Mouse (Mus musculus): Measurements from ENCODE around the gene 1110051M20Rik.

DNA sequence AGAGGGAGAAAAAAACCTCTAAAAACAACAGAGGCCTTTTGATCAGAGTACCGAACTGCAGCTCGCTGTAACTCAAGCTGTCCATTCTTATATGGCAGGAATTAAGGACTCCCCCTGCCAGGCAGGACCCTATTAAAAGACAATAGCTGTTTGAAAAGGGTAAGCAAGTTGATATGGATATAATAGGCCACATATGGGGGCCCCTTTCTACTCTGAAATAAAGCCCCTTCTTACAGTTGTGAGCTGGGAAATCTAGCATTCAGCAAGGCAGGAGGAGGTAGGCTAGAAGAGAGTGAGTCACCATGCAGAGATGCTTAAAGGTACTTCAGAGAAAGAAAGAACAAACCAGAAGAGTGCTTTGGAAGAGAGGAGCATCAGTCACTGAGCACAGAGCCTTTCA lies 44.8 kb downstream of the 1110051M20Rik start:
- no peak for TF ChIP-seq POLR2A (IDR thresholded peaks at IDR 0.05; ENCODE audit: borderline replicate concordance, extremely low read depth, low read depth, low read length)
- no peak for TF ChIP-seq CTCF (IDR thresholded peaks at IDR 0.05; ENCODE audit: insufficient read depth, low read length)
